Mouse (Mus musculus) MEL (cell line): ENCODE data around the gene Zcrb1. TPM values are rescaled to one million over a fixed set of nuclear protein-coding genes. Genes with fewer than 3 reads are reported as not detected.

Source experiments
- DNase-seq: peaks from one replicate; pipeline ENCODE4 v3.0.0; 2011; ENCODE audit warnings: low read depth, low spot score
- H3K27ac ChIP-seq: 2 replicates; pipeline ENCODE4 v1.5.1; 2012; ENCODE audit warnings: low read depth, mild to moderate bottlenecking, control low read depth, low read length, moderate library complexity; ENCODE audit not compliant: control insufficient read depth
- H3K27me3 ChIP-seq, 2 experiments: fragments of 150-350 bp in 1 of 2; sonication (generic) in 1 of 2; 2 replicates each; pipeline ENCODE4 v1.6.1; 2012; ENCODE audit warnings: low read length in 2 of 2, mild to moderate bottlenecking in 2 of 2, improper control_type of control experiment in 1 of 2, moderate library complexity in 1 of 2; ENCODE audit not compliant: insufficient read depth in 2 of 2, control insufficient read depth in 1 of 2
- H3K36me3 ChIP-seq, 2 experiments: 2 replicates each; pipeline ENCODE4 v1.6.1; 2012 to 2014; ENCODE audit warnings: low read length in 2 of 2, improper control_type of control experiment in 1 of 2, inconsistent platforms in 1 of 2, mild to moderate bottlenecking in 1 of 2; ENCODE audit not compliant: insufficient read depth in 2 of 2, control insufficient read depth in 1 of 2
- H3K4me1 ChIP-seq, 2 experiments: fragments of 150-350 bp in 1 of 2; sonication (generic) in 1 of 2; 2 replicates each; pipeline ENCODE4 v1.6.1; 2012; ENCODE audit warnings: low read length in 2 of 2, improper control_type of control experiment in 1 of 2, mild to moderate bottlenecking in 1 of 2; ENCODE audit not compliant: insufficient read depth in 2 of 2, control insufficient read depth in 1 of 2
- H3K4me3 ChIP-seq, 2 experiments: fragments of 150-350 bp in 1 of 2; sonication (generic) in 1 of 2; 2 replicates each; pipeline ENCODE4 v1.5.1; 2012; ENCODE audit warnings: low read depth in 2 of 2, low read length in 2 of 2, mild to moderate bottlenecking in 2 of 2, moderate library complexity in 2 of 2, control low read depth in 1 of 2, improper control_type of control experiment in 1 of 2; ENCODE audit not compliant: control insufficient read depth in 1 of 2, insufficient read depth in 1 of 2
- H3K79me2 ChIP-seq: 2 replicates; pipeline ENCODE4 v1.6.1; 2012; ENCODE audit warnings: mild to moderate bottlenecking, low read length, moderate library complexity; ENCODE audit not compliant: control insufficient read depth, poor library complexity, insufficient read depth
- H3K9ac ChIP-seq: 2 replicates; pipeline ENCODE4 v1.6.1; 2012; ENCODE audit warnings: low read depth, mild to moderate bottlenecking, control low read depth, low read length, moderate library complexity; ENCODE audit not compliant: control insufficient read depth, poor library complexity, severe bottlenecking
- H3K9me3 ChIP-seq: fragments of 150-350 bp; sonication (generic); replicated peaks from 2 replicates; pipeline ENCODE4 v1.6.1; 2012; ENCODE audit warnings: mild to moderate bottlenecking, low read length, improper control_type of control experiment, moderate library complexity; ENCODE audit not compliant: insufficient read depth
- CHD1 ChIP-seq: IDR thresholded peaks from 2 replicates; pipeline ENCODE4 v1.6.1; 2012; ENCODE audit warnings: low read depth, mild to moderate bottlenecking, inconsistent platforms, low read length, improper control_type of control experiment
- CHD2 ChIP-seq: IDR thresholded peaks from 2 replicates; pipeline ENCODE4 v1.6.1; 2011; ENCODE audit warnings: low read length, improper control_type of control experiment
- E2F4 ChIP-seq: IDR thresholded peaks from 2 replicates; pipeline ENCODE4 v1.6.1; 2011; ENCODE audit warnings: low read depth, low read length, improper control_type of control experiment, borderline replicate concordance
- EP300 ChIP-seq, 2 experiments: IDR thresholded peaks; 2 replicates each; pipeline ENCODE4 v1.6.1; 2011; ENCODE audit warnings: improper control_type of control experiment in 2 of 2, low read length in 2 of 2, low read depth in 1 of 2, mild to moderate bottlenecking in 1 of 2
- ETS1 ChIP-seq: IDR thresholded peaks from 2 replicates; pipeline ENCODE4 v1.6.1; 2012; ENCODE audit warnings: low read depth, mild to moderate bottlenecking, inconsistent platforms, low read length, improper control_type of control experiment, moderate library complexity
- GABPA ChIP-seq: IDR thresholded peaks from 2 replicates; pipeline ENCODE4 v1.6.1; 2012; ENCODE audit warnings: low read depth, mild to moderate bottlenecking, inconsistent platforms, low read length, improper control_type of control experiment, moderate library complexity
- GATA1 ChIP-seq: IDR thresholded peaks from 2 replicates; pipeline ENCODE4 v1.6.1; 2011; ENCODE audit warnings: low read depth, low read length, improper control_type of control experiment
- HCFC1 ChIP-seq: IDR thresholded peaks from 2 replicates; pipeline ENCODE4 v1.6.1; 2012; ENCODE audit warnings: low read depth, mild to moderate bottlenecking, inconsistent platforms, low read length, improper control_type of control experiment, moderate library complexity
- JUND ChIP-seq: IDR thresholded peaks from 2 replicates; pipeline ENCODE4 v1.6.1; 2011; ENCODE audit warnings: low read depth, mild to moderate bottlenecking, improper control_type of control experiment, low read length
- MAFK ChIP-seq: IDR thresholded peaks from 2 replicates; pipeline ENCODE4 v1.6.1; 2011; ENCODE audit warnings: low read depth, mild to moderate bottlenecking, low read length, improper control_type of control experiment, borderline replicate concordance
- MAX ChIP-seq: IDR thresholded peaks from 2 replicates; pipeline ENCODE4 v1.6.1; 2011; ENCODE audit warnings: low read length, improper control_type of control experiment
- MAZ ChIP-seq: IDR thresholded peaks from 2 replicates; pipeline ENCODE4 v1.6.1; 2012; ENCODE audit warnings: low read depth, mild to moderate bottlenecking, inconsistent platforms, low read length, improper control_type of control experiment
- MXI1 ChIP-seq: IDR thresholded peaks from 2 replicates; pipeline ENCODE4 v1.6.1; 2011; ENCODE audit warnings: mild to moderate bottlenecking, low read depth, low read length, improper control_type of control experiment
- MYB ChIP-seq: IDR thresholded peaks from 2 replicates; pipeline ENCODE4 v1.6.1; 2011; ENCODE audit warnings: mild to moderate bottlenecking, low read depth, low read length, improper control_type of control experiment
- MYC ChIP-seq: IDR thresholded peaks from 2 replicates; pipeline ENCODE4 v1.6.1; 2011; ENCODE audit warnings: low read depth, mild to moderate bottlenecking, low read length, improper control_type of control experiment, moderate library complexity
- POLR2AphosphoS2 ChIP-seq: IDR thresholded peaks from 2 replicates; pipeline ENCODE4 v1.6.1; 2011; ENCODE audit warnings: low read length, improper control_type of control experiment
- POLR2AphosphoS5 ChIP-seq: IDR thresholded peaks from 2 replicates; pipeline ENCODE4 v1.6.1; 2012; ENCODE audit warnings: low read depth, borderline replicate concordance, mild to moderate bottlenecking, inconsistent platforms, low read length, moderate library complexity, mixed read lengths
- RCOR1 ChIP-seq: IDR thresholded peaks from 2 replicates; pipeline ENCODE4 v1.6.1; 2012; ENCODE audit warnings: low read depth, mild to moderate bottlenecking, inconsistent platforms, low read length, improper control_type of control experiment
- TBP ChIP-seq: IDR thresholded peaks from 2 replicates; pipeline ENCODE4 v1.8.0; 2011; ENCODE audit warnings: low read depth, low read length, improper control_type of control experiment
- TCF12 ChIP-seq: IDR thresholded peaks from 2 replicates; pipeline ENCODE4 v1.6.1; 2014; ENCODE audit warnings: low read depth, mild to moderate bottlenecking, inconsistent platforms, low read length, improper control_type of control experiment, moderate library complexity
- UBTF ChIP-seq: IDR thresholded peaks from 2 replicates; pipeline ENCODE4 v1.6.1; 2012; ENCODE audit warnings: low read depth, mild to moderate bottlenecking, inconsistent platforms, low read length, improper control_type of control experiment, moderate library complexity, borderline replicate concordance; ENCODE audit not compliant: insufficient read depth
- USF1 ChIP-seq: IDR thresholded peaks from 2 replicates; pipeline ENCODE4 v1.6.1; 2014; ENCODE audit warnings: low read depth, mild to moderate bottlenecking, inconsistent platforms, low read length, improper control_type of control experiment, moderate library complexity
- USF2 ChIP-seq, 2 experiments: IDR thresholded peaks; 2 replicates each; pipeline ENCODE4 v1.6.1; 2011 to 2012; ENCODE audit warnings: improper control_type of control experiment in 2 of 2, low read length in 2 of 2, borderline replicate concordance in 1 of 2, inconsistent platforms in 1 of 2, low read depth in 1 of 2, mild to moderate bottlenecking in 1 of 2; ENCODE audit not compliant: insufficient read depth in 1 of 2
- ZKSCAN1 ChIP-seq: IDR thresholded peaks from 2 replicates; pipeline ENCODE4 v1.6.1; 2012; ENCODE audit warnings: low read depth, mild to moderate bottlenecking, inconsistent platforms, low read length, improper control_type of control experiment, moderate library complexity
- polyA plus RNA-seq, 2 experiments: library from polyadenylated mRNA; stranded (reverse) in 1 of 2; unstranded in 1 of 2; fragments of >175 nt in 1 of 2; fragments of >200 nt in 1 of 2; gene quantifications; 2 replicates each; pipeline versions ENCODE4 v1.2.1 to v1.2.4; 2012; ENCODE audit warnings: low replicate concordance in 2 of 2, low read depth in 1 of 2; ENCODE audit not compliant: insufficient read length in 2 of 2, insufficient read depth in 1 of 2, missing spikeins in 1 of 2
- total RNA-seq: library from RNA; depleted of rRNA; stranded (reverse); fragments of 300-350 nt; gene quantifications from 2 replicates; pipeline ENCODE4 v1.2.3, GENCODE M21; 2012

Zcrb1 gene
- total and polyA plus RNA-seq, 3 experiments = 70.0 to 149 TPM; not detected in 1

DNA sequence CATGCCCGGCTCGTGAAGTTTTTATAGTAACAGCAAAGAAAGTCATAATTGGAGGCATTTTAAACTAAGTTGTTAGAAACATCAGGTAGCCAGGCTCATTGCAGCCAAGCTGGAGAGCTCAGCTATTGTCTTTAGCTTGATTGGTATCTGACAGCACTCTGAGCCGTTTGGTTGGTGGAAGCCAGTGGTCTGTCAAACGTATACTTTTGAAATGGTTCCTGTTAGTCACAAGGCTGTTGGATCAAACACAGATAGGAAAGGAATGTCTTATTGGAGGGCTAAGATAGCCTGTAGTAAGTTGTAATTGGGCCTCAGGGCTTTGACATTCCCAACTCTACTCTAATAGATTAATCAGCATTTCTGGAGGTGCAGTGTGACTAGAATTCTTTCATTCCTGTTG lies 3.3 kb upstream of the Zcrb1 start:
- DNase-seq = peak; percentile 76
- Histone ChIP-seq H3K36me3 (peaks cover 2 to 48% of the 10 kb centered on the region in 2 experiments; a peak in 3 of 4 replicates), H3K27ac (peak overlapping the region; percentile 22), H3K9ac (no peak overlapping the region; the same call in 1 of the 2 replicates), H3K4me3 (peak overlapping the region in 1 of 2 experiments; percentile 25; a peak in 1 of 4 replicates), H3K9me3 (no peaks in the 10 kb centered on the region), H3K79me2 (peaks cover 87% of the 10 kb centered on the region), H3K4me1 (peaks cover 15 to 20% of the 10 kb centered on the region in 2 experiments), H3K27me3 (no peaks in the 10 kb centered on the region)
- TF ChIP-seq USF1 (0 out of 2 replicates have a peak, but pooled peaks have one; percentile 20), MXI1 (peak; percentile 42; the same call in 1 of the 2 replicates), MAX (0 out of 2 replicates have a peak, but pooled peaks have one; percentile 19), HCFC1 (0 out of 2 replicates have a peak, but pooled peaks have one; percentile 24), MYC (0 out of 2 replicates have a peak, but pooled peaks have one; percentile 20), ETS1 (0 out of 2 replicates have a peak, but pooled peaks have one; percentile 34), EP300 (IDR thresholded peaks at IDR 0.05; ENCODE audit: low read depth in 1 of 2, low read length in 2 of 2) (peak in 1 of 2 experiments; percentile 35; a peak in 1 of 4 replicates), USF2 (IDR thresholded peaks at IDR 0.05; ENCODE audit: borderline replicate concordance in 1 of 2, insufficient read depth in 1 of 2, low read depth in 1 of 2, low read length in 2 of 2) (no peak), GATA1 (peak; percentile 65), ZKSCAN1 (no peak), CHD1 (no peak)

DNA sequence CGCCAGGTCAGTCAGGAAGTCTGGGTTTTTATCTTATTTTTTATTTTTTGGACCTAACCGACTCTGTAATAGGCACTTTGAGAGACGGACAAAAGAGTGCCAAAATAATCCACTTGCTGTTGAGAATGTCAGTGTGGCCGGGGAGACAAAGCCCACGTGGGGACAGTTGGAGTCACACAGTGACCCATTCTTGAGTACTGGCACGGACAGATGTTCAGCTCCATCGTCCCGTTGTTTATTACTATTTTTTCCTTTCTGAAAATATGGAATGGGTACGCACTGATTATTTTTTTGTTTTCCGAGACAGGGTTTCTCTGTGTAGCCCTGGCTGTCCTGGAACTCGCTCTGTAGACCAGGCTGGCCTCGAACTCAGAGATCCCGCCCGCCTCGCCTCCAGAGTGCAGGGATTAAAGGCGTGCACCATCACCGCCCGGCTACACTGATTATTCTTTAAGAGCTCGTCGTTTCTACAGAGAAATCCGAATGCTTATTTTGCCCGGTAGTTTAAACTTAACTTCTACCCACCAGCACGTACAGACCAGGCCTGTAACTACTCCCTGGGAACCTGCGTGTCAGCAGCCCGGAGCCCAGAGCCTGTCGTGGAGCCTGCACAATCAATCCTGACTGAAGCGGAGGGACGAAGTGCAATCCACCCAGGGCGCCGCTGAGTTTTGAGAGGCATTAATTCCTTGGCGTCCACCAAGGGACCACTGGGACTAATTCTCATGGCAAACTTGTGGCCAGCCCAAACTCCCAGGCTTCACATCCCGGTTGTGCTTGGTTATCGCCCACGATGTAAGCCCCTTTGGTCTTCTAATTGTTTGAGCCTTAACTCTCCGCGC lies 786 bp upstream of the Zcrb1 start:
- Histone ChIP-seq H3K27me3 (no peaks in the 10 kb centered on the region), H3K79me2 (peaks cover 68% of the 10 kb centered on the region), H3K4me3 (peak overlapping the region; percentile 81 to 91), H3K9me3 (no peaks in the 10 kb centered on the region), H3K36me3 (peaks cover 6 to 44% of the 10 kb centered on the region in 2 experiments), H3K4me1 (peaks cover 15 to 20% of the 10 kb centered on the region in 2 experiments), H3K9ac (peak overlapping the region; percentile 95), H3K27ac (peak overlapping the region; percentile 86)
- peak; percentile 50 for DNase-seq
- peak; percentile 14; the same call in 1 of the 2 replicates for TF ChIP-seq MAX
- no peak for TF ChIP-seq JUND
- no peak for TF ChIP-seq RCOR1
- no peak for TF ChIP-seq MAFK
- peak; percentile 10; the same call in 1 of the 2 replicates for TF ChIP-seq TBP
- peak; percentile 81 for TF ChIP-seq MYC
- no peak for TF ChIP-seq GATA1
- no peak for TF ChIP-seq POLR2AphosphoS2
- no peak for TF ChIP-seq POLR2AphosphoS5
- TF ChIP-seq GABPA = no peak
- TF ChIP-seq E2F4 = no peak
- no peak for TF ChIP-seq TCF12
- no peak for TF ChIP-seq CHD2
- peak; percentile 87 for TF ChIP-seq MXI1
- no peak for TF ChIP-seq MAZ
- no peak for TF ChIP-seq ZKSCAN1
- no peak for TF ChIP-seq HCFC1
- TF ChIP-seq MYB = no peak
- TF ChIP-seq UBTF = no peak
